Mouse (Mus musculus): Measurements from ENCODE around the gene Layn.

GRCm38 (mm10) chr9:51019670-51020069 is 57.2 kb downstream of the Layn start:
- no peak for TF ChIP-seq CTCF (IDR thresholded peaks at IDR 0.05; ENCODE audit: extremely low read depth, insufficient read depth, insufficient read length, insufficient replicate concordance)
- no peak for TF ChIP-seq POLR2A (IDR thresholded peaks at IDR 0.05; ENCODE audit: low read depth, low read length)

All from spleen, adult 2 months (tissue).